Mouse (Mus musculus): ENCODE measurements around the gene Fasl. TPM values are rescaled to one million over a fixed set of nuclear protein-coding genes. Genes with fewer than 3 reads are reported as not detected.

Gene Fasl
- polyA plus RNA-seq, 1 experiment from 2014 or later, result not detected

- no peaks in the 10 kb centered on the region for H3K9me3 ChIP-seq (ENCODE audit: control insufficient read depth, low read length)
- no peak overlapping the region for H3K4me2 ChIP-seq (ENCODE audit: low read length)
- H3K27ac ChIP-seq (ENCODE audit: low read depth), result no peak overlapping the region
- H3K27me3 ChIP-seq (replicated peaks; ENCODE audit: control insufficient read depth, insufficient read depth, low read length), result no peaks in the 10 kb centered on the region
- H3K9ac ChIP-seq (ENCODE audit: low read length), result no peak overlapping the region
- WGBS, result 93% methylated on average over 1 of the region's 1 CpGs
- no peak overlapping the region for H3K4me3 ChIP-seq (ENCODE audit: low read depth, low read length)
- no peaks in the 10 kb centered on the region for H3K4me1 ChIP-seq (replicated peaks; ENCODE audit: control insufficient read depth, insufficient read depth, low read length)
- ATAC-seq (replicated peaks; ENCODE audit: low FRiP score, low TSS enrichment, low read depth) (no peak), DNase-seq (ENCODE audit: low spot score) (no peak)
- H3K36me3 ChIP-seq (ENCODE audit: control insufficient read depth, insufficient read depth, low read length), result no peaks in the 10 kb centered on the region
Measured at GRCm38 (mm10) chr1:161769329-161769728, 19.0 kb downstream of the Fasl start.

- ATAC-seq (replicated peaks; ENCODE audit: low FRiP score, low TSS enrichment, low read depth) (0 out of 2 replicates have a peak, but pooled peaks have one; percentile 47), DNase-seq (ENCODE audit: low spot score) (no peak)
- H3K27me3 ChIP-seq (replicated peaks; ENCODE audit: control insufficient read depth, insufficient read depth, low read length), result no peaks in the 10 kb centered on the region
- H3K4me2 ChIP-seq (ENCODE audit: low read length), result 0 out of 2 replicates have a peak overlapping the region, but pooled peaks have one; percentile 7
- WGBS, result 57% methylated on average over 12 of the region's 12 CpGs
- H3K4me1 ChIP-seq (replicated peaks; ENCODE audit: control insufficient read depth, insufficient read depth, low read length), result no peaks in the 10 kb centered on the region
- H3K9me3 ChIP-seq (ENCODE audit: control insufficient read depth, low read length), result no peaks in the 10 kb centered on the region
- no peak overlapping the region for H3K27ac ChIP-seq (ENCODE audit: low read depth)
- no peak overlapping the region for H3K4me3 ChIP-seq (ENCODE audit: low read depth, low read length)
- no peaks in the 10 kb centered on the region for H3K36me3 ChIP-seq (ENCODE audit: control insufficient read depth, insufficient read depth, low read length)
- no peak overlapping the region for H3K9ac ChIP-seq (ENCODE audit: low read length)
Measured at GRCm38 (mm10) chr1:161767101-161767524, 21.2 kb downstream of the Fasl start.

GRCm38 (mm10) chr1:161766656-161767055, 21.6 kb downstream of the Fasl start:
- H3K27me3 ChIP-seq (replicated peaks; ENCODE audit: control insufficient read depth, insufficient read depth, low read length), result no peaks in the 10 kb centered on the region
- H3K4me1 ChIP-seq (replicated peaks; ENCODE audit: control insufficient read depth, insufficient read depth, low read length), result no peaks in the 10 kb centered on the region
- 41% methylated on average over 5 of the region's 5 CpGs for WGBS
- DNase-seq (ENCODE audit: low spot score) (no peak), ATAC-seq (replicated peaks; ENCODE audit: low FRiP score, low TSS enrichment, low read depth) (peak; percentile 50; the same call in 1 of the 2 replicates)
- no peaks in the 10 kb centered on the region for H3K9me3 ChIP-seq (ENCODE audit: control insufficient read depth, low read length)
- H3K27ac ChIP-seq (ENCODE audit: low read depth), result no peak overlapping the region
- 0 out of 2 replicates have a peak overlapping the region, but pooled peaks have one; percentile 7 for H3K4me2 ChIP-seq (ENCODE audit: low read length)
- H3K36me3 ChIP-seq (ENCODE audit: control insufficient read depth, insufficient read depth, low read length), result no peaks in the 10 kb centered on the region
- H3K9ac ChIP-seq (ENCODE audit: low read length), result no peak overlapping the region
- H3K4me3 ChIP-seq (ENCODE audit: low read depth, low read length), result no peak overlapping the region

GRCm38 (mm10) chr1:161765932-161766331, 22.4 kb downstream of the Fasl start:
- 48% methylated on average over 5 of the region's 5 CpGs for WGBS
- no peak overlapping the region for H3K4me2 ChIP-seq (ENCODE audit: low read length)
- no peak overlapping the region for H3K9ac ChIP-seq (ENCODE audit: low read length)
- DNase-seq (ENCODE audit: low spot score), result no peak
- H3K4me3 ChIP-seq (ENCODE audit: low read depth, low read length), result no peak overlapping the region
- H3K4me1 ChIP-seq (replicated peaks; ENCODE audit: control insufficient read depth, insufficient read depth, low read length), result no peaks in the 10 kb centered on the region
- H3K36me3 ChIP-seq (ENCODE audit: control insufficient read depth, insufficient read depth, low read length), result no peaks in the 10 kb centered on the region
- no peaks in the 10 kb centered on the region for H3K27me3 ChIP-seq (replicated peaks; ENCODE audit: control insufficient read depth, insufficient read depth, low read length)
- no peak for ATAC-seq (replicated peaks; ENCODE audit: low FRiP score, low TSS enrichment, low read depth)
- H3K27ac ChIP-seq (ENCODE audit: low read depth), result no peak overlapping the region
- H3K9me3 ChIP-seq (ENCODE audit: control insufficient read depth, low read length), result no peaks in the 10 kb centered on the region

GRCm38 (mm10) chr1:161764964-161765363, 23.3 kb downstream of the Fasl start:
- Histone ChIP-seq H3K27ac (ENCODE audit: low read depth) (no peak overlapping the region), H3K27me3 (replicated peaks; ENCODE audit: control insufficient read depth, insufficient read depth, low read length) (no peaks in the 10 kb centered on the region), H3K9me3 (ENCODE audit: control insufficient read depth, low read length) (no peaks in the 10 kb centered on the region), H3K9ac (ENCODE audit: low read length) (no peak overlapping the region), H3K36me3 (ENCODE audit: control insufficient read depth, insufficient read depth, low read length) (no peaks in the 10 kb centered on the region), H3K4me2 (ENCODE audit: low read length) (no peak overlapping the region), H3K4me3 (ENCODE audit: low read depth, low read length) (no peak overlapping the region), H3K4me1 (replicated peaks; ENCODE audit: control insufficient read depth, insufficient read depth, low read length) (no peaks in the 10 kb centered on the region)
- ATAC-seq (replicated peaks; ENCODE audit: low FRiP score, low TSS enrichment, low read depth) (no peak), DNase-seq (ENCODE audit: low spot score) (no peak)
- 92% methylated on average over 1 of the region's 1 CpGs for WGBS

GRCm38 (mm10) chr1:161761556-161761955, 26.7 kb downstream of the Fasl start:
- no peaks in the 10 kb centered on the region for H3K27me3 ChIP-seq (replicated peaks; ENCODE audit: control insufficient read depth, insufficient read depth, low read length)
- no peaks in the 10 kb centered on the region for H3K9me3 ChIP-seq (ENCODE audit: control insufficient read depth, low read length)
- ATAC-seq (replicated peaks; ENCODE audit: low FRiP score, low TSS enrichment, low read depth) (no peak), DNase-seq (ENCODE audit: low spot score) (no peak)
- H3K4me3 ChIP-seq (ENCODE audit: low read depth, low read length), result no peak overlapping the region
- H3K4me2 ChIP-seq (ENCODE audit: low read length), result no peak overlapping the region
- no peak overlapping the region for H3K9ac ChIP-seq (ENCODE audit: low read length)
- no peaks in the 10 kb centered on the region for H3K4me1 ChIP-seq (replicated peaks; ENCODE audit: control insufficient read depth, insufficient read depth, low read length)
- H3K27ac ChIP-seq (ENCODE audit: low read depth), result no peak overlapping the region
- 40% methylated on average over 4 of the region's 4 CpGs for WGBS
- H3K36me3 ChIP-seq (ENCODE audit: control insufficient read depth, insufficient read depth, low read length), result no peaks in the 10 kb centered on the region

- Histone ChIP-seq H3K4me3 (ENCODE audit: low read depth, low read length) (no peak overlapping the region), H3K4me1 (replicated peaks; ENCODE audit: control insufficient read depth, insufficient read depth, low read length) (no peaks in the 10 kb centered on the region), H3K36me3 (ENCODE audit: control insufficient read depth, insufficient read depth, low read length) (no peaks in the 10 kb centered on the region), H3K4me2 (ENCODE audit: low read length) (no peak overlapping the region), H3K9ac (ENCODE audit: low read length) (no peak overlapping the region), H3K27ac (ENCODE audit: low read depth) (no peak overlapping the region), H3K9me3 (ENCODE audit: control insufficient read depth, low read length) (no peaks in the 10 kb centered on the region), H3K27me3 (replicated peaks; ENCODE audit: control insufficient read depth, insufficient read depth, low read length) (no peaks in the 10 kb centered on the region)
- DNase-seq (ENCODE audit: low spot score), result no peak
- 94% methylated on average over 3 of the region's 3 CpGs for WGBS
- no peak for ATAC-seq (replicated peaks; ENCODE audit: low FRiP score, low TSS enrichment, low read depth)
Measured at GRCm38 (mm10) chr1:161756547-161756946, 31.7 kb downstream of the Fasl start.

GRCm38 (mm10) chr1:161751311-161751710, 37.0 kb downstream of the Fasl start:
- Histone ChIP-seq H3K4me2 (ENCODE audit: low read length) (no peak overlapping the region), H3K4me1 (replicated peaks; ENCODE audit: control insufficient read depth, insufficient read depth, low read length) (no peaks in the 10 kb centered on the region), H3K27ac (ENCODE audit: low read depth) (no peak overlapping the region), H3K36me3 (ENCODE audit: control insufficient read depth, insufficient read depth, low read length) (no peaks in the 10 kb centered on the region), H3K9ac (ENCODE audit: low read length) (no peak overlapping the region), H3K9me3 (ENCODE audit: control insufficient read depth, low read length) (no peaks in the 10 kb centered on the region), H3K27me3 (replicated peaks; ENCODE audit: control insufficient read depth, insufficient read depth, low read length) (no peaks in the 10 kb centered on the region), H3K4me3 (ENCODE audit: low read depth, low read length) (no peak overlapping the region)
- DNase-seq (ENCODE audit: low spot score) (no peak), ATAC-seq (replicated peaks; ENCODE audit: low FRiP score, low TSS enrichment, low read depth) (no peak)
- WGBS, result 58% methylated on average over 8 of the region's 8 CpGs

GRCm38 (mm10) chr1:161750471-161751041, 37.7 kb downstream of the Fasl start:
- Histone ChIP-seq H3K4me1 (replicated peaks; ENCODE audit: control insufficient read depth, insufficient read depth, low read length) (no peaks in the 10 kb centered on the region), H3K9ac (ENCODE audit: low read length) (no peak overlapping the region), H3K4me3 (ENCODE audit: low read depth, low read length) (no peak overlapping the region), H3K9me3 (ENCODE audit: control insufficient read depth, low read length) (no peaks in the 10 kb centered on the region), H3K27me3 (replicated peaks; ENCODE audit: control insufficient read depth, insufficient read depth, low read length) (no peaks in the 10 kb centered on the region), H3K4me2 (ENCODE audit: low read length) (no peak overlapping the region), H3K27ac (ENCODE audit: low read depth) (no peak overlapping the region), H3K36me3 (ENCODE audit: control insufficient read depth, insufficient read depth, low read length) (no peaks in the 10 kb centered on the region)
- no peak for ATAC-seq (replicated peaks; ENCODE audit: low FRiP score, low TSS enrichment, low read depth)
- 57% methylated on average over 8 of the region's 8 CpGs for WGBS
- no peak for DNase-seq (ENCODE audit: low spot score)
